22 mouse cellular contexts compared by ENCODE assay signal in the genomic region with DNA sequence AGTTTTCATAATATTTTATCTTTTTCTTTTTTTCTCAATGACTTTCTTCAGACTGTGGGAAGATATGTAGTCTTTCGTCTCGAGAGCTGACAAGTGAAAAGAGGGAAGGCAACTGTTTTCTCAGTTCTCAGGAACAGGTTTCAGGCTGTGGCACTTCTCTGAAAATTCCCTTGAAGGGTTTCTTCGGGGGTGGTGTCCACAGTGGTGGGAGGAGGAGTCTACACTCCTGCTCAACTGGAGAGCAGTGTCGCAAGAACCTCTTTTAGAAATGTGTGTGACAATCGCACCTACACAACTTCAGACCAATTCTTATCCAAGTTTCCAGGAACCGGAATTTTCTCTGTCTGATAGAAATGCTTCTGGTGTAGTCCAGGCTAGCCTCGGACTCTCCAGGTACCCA. TPM values are rescaled to one million over a fixed set of nuclear protein-coding genes. Genes with fewer than 3 reads are reported as not detected.
"Had no signal": no experiment of that assay in that cellular context is flagged by ENCODE, and none has a peak within 500 bp of the region (broad histone marks: within the 10 kb centered on the region; RNA-seq: fewer than 3 reads in every experiment).

No protein-coding gene starts in this region.

- H3K4me3 ChIP-seq: layer of hippocampus, adult 2 months; limb, embryonic 10.5 days; limb, embryonic 13.5 days; liver, embryonic 12.5 days; liver, embryonic 15.5 days; midbrain, embryonic 12.5 days; midbrain, embryonic 15.5 days; neural tube, embryonic 12.5 days; neural tube, embryonic 15.5 days had no signal

- H3K4me1 ChIP-seq: limb, embryonic 10.5 days; limb, embryonic 13.5 days; liver, embryonic 12.5 days; liver, embryonic 15.5 days; midbrain, embryonic 12.5 days; midbrain, embryonic 15.5 days; neural tube, embryonic 12.5 days; neural tube, embryonic 15.5 days had no signal

- DNase-seq: kidney, adult 2 months; kidney, postnatal 25 days; layer of hippocampus, adult 9-11 months; liver; lung, embryonic 14.5 days; right cerebral cortex, postnatal 25 days; thymus, adult 2 months; thymus, postnatal 14 days; thymus, postnatal 4 days had no signal

RNA-seq across cellular contexts. Expression of gene Rasgef1a, which starts 22.0 kb away (rescaled TPM):
- polyA plus RNA-seq: limb, embryonic 10.5 days; liver, embryonic 12.5 days had no signal

RNA-seq across cellular contexts. Expression of gene Fxyd4, which starts 51.7 kb away (rescaled TPM):
- polyA plus RNA-seq: large intestine, adult 2 months; macrophage; small intestine, adult 2 months; spleen, adult 2 months had no signal
